Mouse (Mus musculus) forebrain, embryonic 12.5 days (tissue): ENCODE data around the gene Thap7. TPM values are rescaled to one million over a fixed set of nuclear protein-coding genes. Genes with fewer than 3 reads are reported as not detected.
"Not testable (repeated sequence)": the region's sequence is repeated elsewhere in the genome, so short reads cannot be mapped to it uniquely, and the experiment has no call there.

Experiments
- ATAC-seq: fragments of 200-750 bp; cut with Nextera tagmentation; 2 replicates; pipeline ENCODE4 v1.8.0; 2017; ENCODE audit warnings: moderate TSS enrichment; ENCODE audit not compliant: low FRiP score
- H3K27ac ChIP-seq: fragments of 300-500 bp; sonication (generic); 2 replicates; pipeline ENCODE4 v1.5.1; 2016; ENCODE audit warnings: mild to moderate bottlenecking
- H3K27me3 ChIP-seq: fragments of 300-500 bp; sonication (generic); 2 replicates; pipeline ENCODE4 v1.6.1; 2016; ENCODE audit warnings: mild to moderate bottlenecking
- H3K36me3 ChIP-seq: fragments of 300-500 bp; sonication (generic); replicated peaks from 2 replicates; pipeline ENCODE4 v1.6.1; 2016; ENCODE audit warnings: mild to moderate bottlenecking
- H3K4me1 ChIP-seq: fragments of 300-500 bp; sonication (generic); 2 replicates; pipeline ENCODE4 v1.6.1; 2016
- H3K4me2 ChIP-seq: fragments of 300-500 bp; sonication (generic); 2 replicates; pipeline ENCODE4 v1.6.1; 2016; ENCODE audit warnings: mild to moderate bottlenecking, moderate library complexity
- H3K4me3 ChIP-seq: fragments of 300-500 bp; sonication (generic); replicated peaks from 2 replicates; pipeline ENCODE4 v1.5.1; 2016; ENCODE audit warnings: mild to moderate bottlenecking
- H3K9ac ChIP-seq: fragments of 300-500 bp; sonication (generic); 2 replicates; pipeline ENCODE4 v1.6.1; 2016; ENCODE audit warnings: mild to moderate bottlenecking
- H3K9me3 ChIP-seq: fragments of 300-500 bp; sonication (generic); 2 replicates; pipeline ENCODE4 v1.6.1; 2016
- WGBS: fragments of 180-500 bp; shearing (Covaris S2); methylation state at CpG from one replicate; pipeline ENCODE4 v1.1.7; 2016; 5-methylcytosine and 5-hydroxymethylcytosine counted together
- polyA plus RNA-seq: library from polyadenylated mRNA; unstranded; fragments of >200 nt; fragmentation: Nextera tagmentation; extraction: Ambion mirVana; gene quantifications from 2 replicates; pipeline ENCODE4 v1.2.1, GENCODE M21; 2016

Gene Thap7
- polyA plus RNA-seq, 1 experiment from 2014 or later: 57.6 TPM

DNA sequence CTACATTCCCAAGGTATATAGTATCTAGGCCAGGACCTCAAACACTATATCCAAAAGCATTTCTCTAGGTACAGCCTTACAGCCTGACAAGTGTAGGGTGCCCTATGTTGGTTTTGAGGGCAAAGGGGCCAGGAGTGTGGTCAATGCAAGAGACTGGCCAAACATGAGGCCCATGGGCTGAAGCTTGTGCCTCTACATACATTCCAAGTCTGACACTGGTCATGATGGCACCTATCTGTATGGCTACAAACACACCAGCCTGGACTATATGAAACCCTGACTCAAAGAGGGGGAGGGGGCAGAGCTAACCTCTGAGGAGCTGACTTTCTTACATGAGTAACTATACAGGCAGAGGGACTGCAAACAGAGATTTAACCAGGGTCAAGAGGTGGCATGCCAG, 3.3 kb downstream of the Thap7 start:
- peaks cover 19% of the 10 kb centered on the region for H3K4me1 ChIP-seq
- H3K27me3 ChIP-seq: no peaks in the 10 kb centered on the region
- H3K9me3 ChIP-seq: no peaks in the 10 kb centered on the region
- ATAC-seq: no peak
- no peak overlapping the region for H3K27ac ChIP-seq
- H3K4me3 ChIP-seq: no peak overlapping the region
- no peak overlapping the region for H3K4me2 ChIP-seq
- H3K36me3 ChIP-seq: peaks cover 62% of the 10 kb centered on the region
- H3K9ac ChIP-seq: no peak overlapping the region

DNA sequence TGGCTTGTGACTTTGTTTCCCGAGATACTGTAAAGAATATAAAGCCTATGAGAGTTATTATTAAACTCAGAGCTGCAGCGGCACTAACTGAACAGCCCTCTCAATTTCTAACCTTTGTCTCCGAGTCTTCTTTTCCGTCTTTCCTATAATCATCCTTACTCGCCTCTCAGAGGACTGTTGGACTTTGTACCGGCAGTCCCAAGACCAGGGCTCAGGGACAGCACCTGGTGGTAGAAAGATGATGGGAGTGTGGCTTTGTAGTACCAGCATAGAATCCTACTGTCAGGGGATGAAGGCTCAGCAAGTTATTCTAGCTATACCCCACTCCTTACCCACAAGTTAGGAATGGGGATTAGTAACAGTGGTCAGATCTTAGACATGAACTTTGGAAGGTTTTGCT, 4.7 kb downstream of the Thap7 start:
- no peaks in the 10 kb centered on the region for H3K9me3 ChIP-seq
- no peak overlapping the region for H3K4me3 ChIP-seq
- peaks cover 76% of the 10 kb centered on the region for H3K36me3 ChIP-seq
- H3K4me2 ChIP-seq: no peak overlapping the region
- WGBS: 91% methylated on average over 6 of the region's 6 CpGs
- H3K27me3 ChIP-seq: no peaks in the 10 kb centered on the region
- no peak overlapping the region for H3K27ac ChIP-seq
- peaks cover 10% of the 10 kb centered on the region for H3K4me1 ChIP-seq
- no peak overlapping the region for H3K9ac ChIP-seq
- no peak for ATAC-seq

DNA sequence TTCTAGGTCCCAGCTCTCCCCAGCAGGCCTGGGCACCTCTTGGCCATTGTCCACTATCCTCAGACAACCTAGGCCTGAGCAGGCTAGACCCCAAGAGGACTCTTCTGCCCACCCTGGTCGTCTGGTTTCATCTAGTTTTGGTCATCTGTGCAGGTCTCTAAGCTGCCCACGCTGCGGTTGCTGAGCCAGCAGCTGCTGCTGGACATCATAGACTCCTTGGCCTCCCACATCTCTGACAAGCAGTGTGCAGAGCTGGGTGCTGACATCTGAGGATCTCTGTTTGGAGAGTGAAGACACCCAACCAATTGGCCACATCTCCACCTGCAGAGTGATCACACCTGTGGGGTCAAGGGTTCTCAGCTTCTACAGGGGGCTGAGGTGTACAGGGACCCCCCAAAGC, 5.4 kb downstream of the Thap7 start:
- Histone ChIP-seq H3K27me3 (no peaks in the 10 kb centered on the region), H3K4me3 (no peak overlapping the region), H3K4me1 (peaks cover 10% of the 10 kb centered on the region), H3K4me2 (no peak overlapping the region), H3K9ac (no peak overlapping the region), H3K27ac (no peak overlapping the region), H3K36me3 (peaks cover 83% of the 10 kb centered on the region), H3K9me3 (no peaks in the 10 kb centered on the region)
- no peak for ATAC-seq
- WGBS: 86% methylated on average over 3 of the region's 3 CpGs

DNA sequence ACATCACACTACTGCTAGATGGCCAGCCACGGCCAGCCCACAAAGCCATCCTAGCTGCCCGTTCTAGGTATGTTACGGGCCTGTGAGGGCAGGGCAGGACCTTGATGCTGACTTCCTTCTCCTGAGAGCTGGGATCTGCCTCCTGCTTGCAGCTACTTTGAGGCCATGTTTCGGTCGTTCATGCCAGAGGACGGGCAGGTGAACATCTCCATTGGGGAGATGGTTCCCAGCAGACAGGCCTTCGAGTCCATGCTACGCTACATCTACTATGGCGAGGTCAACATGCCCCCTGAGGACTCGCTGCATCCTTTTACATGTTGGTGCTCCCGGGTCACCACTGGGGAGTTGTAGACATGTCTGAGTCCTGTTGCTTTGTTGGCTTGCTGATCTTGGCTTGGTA, 6.8 kb downstream of the Thap7 start:
- WGBS: 93% methylated on average over 11 of the region's 11 CpGs

DNA sequence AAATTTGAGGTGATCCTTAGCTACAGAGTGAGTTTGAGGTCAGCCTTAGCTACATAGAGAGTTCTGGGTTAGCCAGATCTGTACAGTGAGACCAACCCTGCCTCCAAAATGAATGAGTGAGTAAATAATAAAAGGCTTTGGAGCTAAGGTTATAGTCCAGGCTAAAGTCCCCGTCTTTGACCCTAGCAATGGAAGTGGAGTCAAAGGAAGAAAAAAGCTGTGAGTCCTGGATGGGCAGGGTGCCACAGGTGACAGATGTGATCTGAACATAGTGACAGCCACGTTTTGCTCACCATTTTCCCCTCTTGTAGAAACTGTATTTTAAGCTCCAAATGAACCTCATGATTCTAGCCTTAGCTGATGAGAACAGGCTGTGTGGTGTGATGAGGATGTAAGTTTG, 12.0 kb downstream of the Thap7 start:
- Histone ChIP-seq H3K4me2 (no peak overlapping the region), H3K36me3 (peaks cover 97% of the 10 kb centered on the region), H3K4me1 (no peaks in the 10 kb centered on the region), H3K9me3 (no peaks in the 10 kb centered on the region), H3K27ac (no peak overlapping the region), H3K4me3 (no peak overlapping the region), H3K27me3 (no peaks in the 10 kb centered on the region), H3K9ac (no peak overlapping the region)
- no peak for ATAC-seq
- WGBS: 84% methylated on average over 2 of the region's 2 CpGs

More for the DNA sequence above, 6.8 kb downstream of the Thap7 start:
- ATAC-seq: no peak
- H3K27me3 ChIP-seq: no peaks in the 10 kb centered on the region
- H3K27ac ChIP-seq: no peak overlapping the region
- H3K4me3 ChIP-seq: no peak overlapping the region
- no peak overlapping the region for H3K4me2 ChIP-seq
- H3K9ac ChIP-seq: no peak overlapping the region
- no peaks in the 10 kb centered on the region for H3K9me3 ChIP-seq
- peaks cover 97% of the 10 kb centered on the region for H3K36me3 ChIP-seq
- no peaks in the 10 kb centered on the region for H3K4me1 ChIP-seq

DNA sequence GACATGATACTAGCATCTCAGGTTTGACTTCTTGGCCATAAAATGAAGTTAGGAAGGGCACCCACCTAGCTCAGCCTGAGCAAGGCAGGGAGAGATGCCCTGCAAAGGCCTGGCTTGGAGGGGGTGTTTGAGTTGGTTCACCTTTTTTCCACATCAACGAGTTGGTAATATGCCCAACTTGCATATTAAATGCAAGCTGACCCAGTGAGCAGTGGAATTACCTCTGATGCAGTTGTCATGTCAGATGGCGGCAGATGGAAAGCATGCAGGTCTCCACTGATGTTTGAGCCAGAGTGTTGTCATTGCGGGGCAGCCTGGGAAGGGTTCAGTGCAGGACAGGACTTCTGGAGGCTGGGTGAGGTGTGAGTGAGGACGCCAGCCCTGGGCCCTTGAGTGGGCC, 19.5 kb downstream of the Thap7 start:
- Histone ChIP-seq H3K4me3 (no peak overlapping the region), H3K4me2 (no peak overlapping the region), H3K9me3 (no peaks in the 10 kb centered on the region), H3K4me1 (peaks cover 19% of the 10 kb centered on the region), H3K36me3 (peaks cover 57% of the 10 kb centered on the region), H3K27me3 (no peaks in the 10 kb centered on the region), H3K9ac (no peak overlapping the region), H3K27ac (no peak overlapping the region)
- no peak for ATAC-seq
- WGBS: 92% methylated on average over 4 of the region's 4 CpGs

DNA sequence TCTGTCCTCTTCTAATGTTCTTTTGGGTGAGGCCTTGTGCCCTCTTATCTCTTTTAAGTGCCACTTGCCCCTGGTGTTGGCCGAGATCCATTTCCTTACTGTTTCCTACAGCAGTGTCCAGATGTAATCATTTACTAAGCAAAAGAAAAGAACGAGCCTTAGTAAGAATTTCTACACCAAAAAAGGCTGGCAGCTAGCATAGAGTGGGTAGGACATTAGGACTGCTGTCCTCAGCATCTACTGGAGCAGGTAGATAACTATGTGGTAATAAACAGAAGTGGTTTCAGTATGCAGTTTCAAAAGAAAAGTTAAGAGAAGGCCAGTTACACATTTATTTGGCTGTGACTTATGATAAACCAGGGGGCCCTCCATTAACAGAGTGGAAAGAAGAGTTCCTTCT, 20.2 kb downstream of the Thap7 start:
- Histone ChIP-seq H3K4me1 (peaks cover 19% of the 10 kb centered on the region), H3K4me3 (no peak overlapping the region), H3K4me2 (no peak overlapping the region), H3K9ac (no peak overlapping the region), H3K27ac (no peak overlapping the region), H3K36me3 (peaks cover 50% of the 10 kb centered on the region), H3K27me3 (no peaks in the 10 kb centered on the region), H3K9me3 (no peaks in the 10 kb centered on the region)
- WGBS: 93% methylated on average over 2 of the region's 2 CpGs
- ATAC-seq: no peak

DNA sequence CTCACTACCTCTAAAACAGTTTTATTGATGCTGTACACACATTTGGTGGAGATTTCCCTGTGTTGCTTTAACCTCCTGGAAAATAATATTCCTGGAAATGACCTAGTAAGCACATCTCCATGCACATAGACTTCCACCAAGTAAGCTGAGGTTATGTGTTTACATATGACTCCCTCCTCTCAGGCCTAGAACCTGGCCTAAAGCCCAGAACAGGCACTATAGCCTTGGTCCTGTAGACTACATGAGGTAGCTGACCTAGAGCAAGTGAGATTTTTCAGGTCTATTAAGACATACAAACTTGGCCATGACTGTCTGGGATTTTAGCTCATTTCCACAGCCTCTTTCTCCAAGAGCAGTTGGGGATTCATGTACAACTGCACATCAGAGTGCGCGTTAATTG, 20.8 kb downstream of the Thap7 start:
- H3K4me3 ChIP-seq: peak overlapping the region; percentile 76; the same call in 1 of the 2 replicates
- H3K36me3 ChIP-seq: peaks cover 45% of the 10 kb centered on the region
- no peak overlapping the region for H3K27ac ChIP-seq
- H3K9ac ChIP-seq: peak overlapping the region; percentile 27; the same call in 1 of the 2 replicates
- H3K4me2 ChIP-seq: peak overlapping the region; percentile 78
- peaks cover 19% of the 10 kb centered on the region for H3K4me1 ChIP-seq
- no peaks in the 10 kb centered on the region for H3K9me3 ChIP-seq
- no peaks in the 10 kb centered on the region for H3K27me3 ChIP-seq
- ATAC-seq: no peak
- WGBS: 100% methylated on average over 2 of the region's 2 CpGs

DNA sequence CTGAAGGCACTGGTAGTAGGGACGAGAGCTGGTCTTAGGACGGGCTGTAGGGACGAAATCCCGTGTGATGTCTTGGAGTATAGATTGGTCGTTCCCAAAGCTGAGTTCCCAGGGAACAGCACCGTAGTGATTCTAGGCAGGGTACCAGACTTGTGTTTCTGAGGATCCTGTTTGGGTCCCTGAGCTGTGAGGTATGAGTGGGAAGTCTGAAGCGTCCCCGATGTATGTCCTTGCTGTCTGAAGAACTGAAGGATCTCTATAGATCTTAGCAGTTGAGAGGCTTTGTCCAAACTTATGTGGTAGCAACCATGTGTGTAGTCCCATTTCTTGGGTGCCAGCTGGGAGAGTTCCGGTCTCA, 21.7 kb downstream of the Thap7 start:
- WGBS: 11% methylated on average over 9 of the region's 9 CpGs
- ATAC-seq: no peak; the same call in 1 of the 2 replicates
- Histone ChIP-seq H3K27me3 (no peaks in the 10 kb centered on the region), H3K9ac (peak overlapping the region; percentile 73), H3K4me1 (peaks cover 19% of the 10 kb centered on the region), H3K36me3 (peaks cover 36% of the 10 kb centered on the region), H3K4me3 (peak overlapping the region; percentile 76), H3K27ac (peak overlapping the region; percentile 83), H3K9me3 (no peaks in the 10 kb centered on the region), H3K4me2 (peak overlapping the region; percentile 78)

DNA sequence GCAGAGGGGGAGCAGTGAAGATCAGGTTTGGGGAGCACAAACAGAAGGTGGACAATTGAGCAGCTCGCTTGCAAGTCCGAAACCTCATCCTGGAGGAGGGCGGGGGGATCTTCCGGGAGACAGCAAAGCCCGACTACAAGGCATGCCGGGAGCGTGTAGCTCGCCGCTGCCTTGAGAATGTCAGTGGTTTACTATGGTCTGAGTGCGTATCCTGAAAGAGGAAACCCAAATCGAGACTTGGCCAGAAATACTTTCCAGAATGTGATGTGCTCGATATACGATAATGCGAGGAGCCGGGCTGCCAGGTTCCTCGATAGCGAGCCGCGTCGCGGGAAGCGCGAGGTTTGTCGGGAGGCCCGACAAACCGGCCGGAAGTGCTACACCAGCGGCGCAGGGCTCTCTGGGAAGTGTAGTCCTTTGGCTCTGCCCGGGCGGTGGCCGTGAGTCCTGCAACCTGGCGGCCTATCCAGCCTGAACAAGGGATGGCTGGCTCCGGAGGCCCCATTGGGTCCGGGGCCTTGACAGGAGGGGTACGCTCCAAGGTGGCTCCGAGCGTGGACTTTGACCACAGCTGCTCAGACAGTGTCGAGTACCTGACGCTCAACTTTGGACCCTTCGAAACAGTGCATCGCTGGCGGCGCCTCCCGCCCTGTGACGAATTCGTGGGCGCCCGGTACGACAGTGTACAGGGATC, 22.2 kb downstream of the Thap7 start, which contains the start of gene Lztr1:
Gene Lztr1, plus strand, starts transcription at position 143 of the 694 bp plus-strand sequence.
- Histone ChIP-seq H3K4me1 (peaks cover 19% of the 10 kb centered on the region), H3K4me3 (peak within 1 kb of the TSS; percentile 76), H3K36me3 (peaks cover 31% of the 10 kb centered on the region), H3K9me3 (no peaks in the 10 kb centered on the region), H3K27me3 (no peaks in the 10 kb centered on the region), H3K9ac (peak within 1 kb of the TSS; percentile 73), H3K4me2 (peak within 1 kb of the TSS; percentile 78), H3K27ac (peak within 1 kb of the TSS; percentile 83)
- ATAC-seq: peak; percentile 97
- WGBS: under 1% methylated on average over 50 of the region's 50 CpGs

DNA sequence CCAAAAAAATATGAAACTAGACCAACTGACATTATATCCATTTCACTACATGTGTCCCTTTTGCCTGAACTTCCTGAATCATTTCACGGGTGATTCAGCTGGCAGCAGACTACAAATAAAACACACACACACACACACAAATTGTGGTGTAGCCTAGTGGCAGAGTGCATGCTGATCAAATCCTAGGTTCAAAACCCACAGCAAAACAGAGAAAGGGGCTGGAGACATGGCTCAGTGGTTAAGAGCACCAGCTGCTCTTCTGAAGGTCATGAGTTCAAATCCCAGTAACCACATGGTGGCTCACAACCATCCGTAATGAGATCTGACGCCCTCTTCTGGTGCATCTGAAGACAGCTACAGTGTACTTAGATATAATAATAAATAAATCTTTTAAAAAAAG, 22.9 kb downstream of the Thap7 start:
- not testable (repeated sequence) for H3K9me3 ChIP-seq, ATAC-seq, H3K27me3 ChIP-seq
- Histone ChIP-seq H3K4me2 (peak overlapping the region; percentile 78), H3K4me3 (peak overlapping the region; percentile 76), H3K36me3 (peaks cover 24% of the 10 kb centered on the region), H3K27ac (peak overlapping the region; percentile 83), H3K9ac (peak overlapping the region; percentile 73), H3K4me1 (peaks cover 19% of the 10 kb centered on the region)
- 30% methylated on average over 3 of the region's 3 CpGs for WGBS

DNA sequence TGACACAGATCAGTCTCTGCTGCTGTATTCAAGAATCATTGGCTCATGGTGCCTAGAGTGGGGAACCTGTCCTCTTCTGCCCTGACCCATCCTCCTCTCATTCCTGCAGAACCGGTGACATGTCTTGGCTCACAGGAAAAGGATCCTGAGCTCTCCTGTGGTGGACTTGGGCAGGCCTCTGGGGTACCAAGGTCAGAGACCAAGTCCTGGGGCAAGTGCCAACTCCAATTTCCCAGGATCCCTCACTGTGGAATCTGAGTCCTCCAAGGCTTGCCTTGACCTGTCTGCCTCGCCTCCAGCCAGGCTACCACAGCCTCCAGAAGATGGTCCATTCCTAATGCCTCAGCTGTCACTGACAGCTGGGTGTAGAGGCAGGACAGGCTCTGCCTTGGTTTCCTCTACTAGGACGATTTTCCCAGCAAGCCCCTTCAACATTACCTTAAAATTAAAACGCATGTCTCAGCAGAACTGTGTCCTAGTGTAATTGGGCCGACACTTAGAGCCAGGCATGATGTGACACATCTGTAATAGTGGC, 23.9 kb downstream of the Thap7 start:
- Histone ChIP-seq H3K27me3 (no peaks in the 10 kb centered on the region), H3K4me2 (no peak overlapping the region), H3K27ac (no peak overlapping the region), H3K36me3 (peaks cover 15% of the 10 kb centered on the region), H3K4me3 (no peak overlapping the region), H3K4me1 (peaks cover 19% of the 10 kb centered on the region), H3K9me3 (no peaks in the 10 kb centered on the region), H3K9ac (no peak overlapping the region)
- 88% methylated on average over 5 of the region's 5 CpGs for WGBS
- no peak for ATAC-seq

DNA sequence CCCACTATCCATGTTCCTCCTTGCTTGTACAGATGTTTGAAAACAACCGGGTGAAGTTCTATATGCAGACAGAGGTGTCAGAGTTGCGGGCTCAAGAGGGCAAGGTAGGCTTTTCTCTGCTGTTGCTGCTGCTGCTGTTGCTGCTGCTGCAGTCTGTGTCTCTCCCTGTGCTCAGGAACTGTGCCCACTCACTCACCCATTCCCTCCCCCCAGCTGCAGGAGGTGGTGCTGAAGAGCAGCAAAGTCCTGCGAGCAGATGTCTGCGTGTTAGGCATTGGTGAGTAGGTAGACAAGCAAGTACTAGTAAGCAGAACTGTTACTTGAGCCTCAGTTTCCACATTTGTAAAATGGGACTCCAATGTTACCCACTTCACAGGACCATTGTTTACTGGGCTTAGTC, 28.3 kb downstream of the Thap7 start:
- ATAC-seq: no peak
- Histone ChIP-seq H3K9me3 (no peaks in the 10 kb centered on the region), H3K27ac (no peak overlapping the region), H3K9ac (no peak overlapping the region), H3K4me2 (no peak overlapping the region), H3K4me1 (peaks cover 14% of the 10 kb centered on the region), H3K27me3 (no peaks in the 10 kb centered on the region), H3K36me3 (no peaks in the 10 kb centered on the region), H3K4me3 (no peak overlapping the region)
- 84% methylated on average over 4 of the region's 4 CpGs for WGBS
